Mouse (Mus musculus) brain, embryonic 14.5 days (tissue): ENCODE measurements around the gene Ankrd6.

Experiments
- CTCF ChIP-seq: fragments of 200-500 bp; IDR thresholded peaks from 2 replicates; pipeline ENCODE4 v1.5.1; 2012; ENCODE audit warnings: inconsistent platforms, mild to moderate bottlenecking, moderate library complexity, borderline replicate concordance; ENCODE audit not compliant: insufficient read depth, insufficient read length; ENCODE audit errors: extremely low read depth
- POLR2A ChIP-seq: fragments of 200-500 bp; IDR thresholded peaks from 2 replicates; pipeline ENCODE4 v1.6.1; 2012; ENCODE audit warnings: mild to moderate bottlenecking, inconsistent platforms, borderline replicate concordance; ENCODE audit not compliant: poor library complexity, insufficient read depth, insufficient read length, severe bottlenecking; ENCODE audit errors: extremely low read depth

- TF ChIP-seq CTCF (no peak), POLR2A (no peak)
Observed at GRCm38 (mm10) chr4:32936762-32937341, 13.8 kb downstream of the Ankrd6 start.
